Mouse (Mus musculus): ENCODE measurements around the gene Spns2. TPM values are rescaled to one million over a fixed set of nuclear protein-coding genes. Genes with fewer than 3 reads are reported as not detected.

Gene Spns2
- polyA plus RNA-seq, 1 experiment from 2014 or later, result 4.7 TPM

GRCm38 (mm10) chr11:72429288-72429690, 60.4 kb downstream of the Spns2 start:
- Histone ChIP-seq H3K36me3 (ENCODE audit: control insufficient read depth, insufficient read depth, low read length) (no peaks in the 10 kb centered on the region), H3K4me3 (ENCODE audit: low read depth, low read length) (no peak overlapping the region), H3K4me1 (ENCODE audit: control insufficient read depth, insufficient read depth, low read length) (no peaks in the 10 kb centered on the region), H3K27me3 (ENCODE audit: control insufficient read depth, insufficient read depth, low read length) (no peaks in the 10 kb centered on the region), H3K4me2 (no peak overlapping the region), H3K9ac (ENCODE audit: low read length) (no peak overlapping the region), H3K9me3 (ENCODE audit: control insufficient read depth, low read length) (no peaks in the 10 kb centered on the region), H3K27ac (ENCODE audit: low read depth, low read length) (no peak overlapping the region)
- peak; percentile 96 for DNase-seq (ENCODE audit: low spot score, missing footprints)
- ATAC-seq (ENCODE audit: low FRiP score), result peak; percentile 55; the same call in 1 of the 2 replicates
- WGBS, result 43% methylated on average over 7 of the region's 7 CpGs

- no peak overlapping the region for H3K9ac ChIP-seq (ENCODE audit: low read length)
- DNase-seq (ENCODE audit: low spot score, missing footprints), result peak; percentile 94
- no peaks in the 10 kb centered on the region for H3K27me3 ChIP-seq (ENCODE audit: control insufficient read depth, insufficient read depth, low read length)
- H3K27ac ChIP-seq (ENCODE audit: low read depth, low read length), result no peak overlapping the region
- no peaks in the 10 kb centered on the region for H3K4me1 ChIP-seq (ENCODE audit: control insufficient read depth, insufficient read depth, low read length)
- H3K4me3 ChIP-seq (ENCODE audit: low read depth, low read length), result no peak overlapping the region
- H3K9me3 ChIP-seq (ENCODE audit: control insufficient read depth, low read length), result no peaks in the 10 kb centered on the region
- 8% methylated on average over 5 of the region's 5 CpGs for WGBS
- no peak for ATAC-seq (ENCODE audit: low FRiP score)
- H3K36me3 ChIP-seq (ENCODE audit: control insufficient read depth, insufficient read depth, low read length), result no peaks in the 10 kb centered on the region
- H3K4me2 ChIP-seq, result no peak overlapping the region
Measured at GRCm38 (mm10) chr11:72428694-72429093, 61.0 kb downstream of the Spns2 start.

DNA sequence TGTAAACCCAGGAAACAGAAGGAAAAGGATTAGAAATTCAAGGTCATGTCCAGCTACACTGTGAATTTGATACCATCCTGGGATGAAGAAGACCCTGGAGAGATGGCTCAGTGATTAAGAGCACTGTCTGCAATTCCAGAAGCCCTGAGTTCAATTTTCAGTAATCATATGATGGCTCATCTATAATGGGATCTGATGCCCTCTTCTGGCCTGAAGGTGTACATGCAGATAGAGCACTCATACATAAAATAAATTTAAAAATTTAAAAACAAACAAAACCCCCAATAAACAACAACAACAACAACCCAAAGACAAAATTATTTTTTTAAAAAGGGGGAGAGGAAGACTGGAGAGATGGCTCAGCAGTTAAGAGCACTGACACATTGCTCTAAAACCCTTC, 62.8 kb downstream of the Spns2 start:
- Histone ChIP-seq H3K9ac (ENCODE audit: low read length) (no peak overlapping the region), H3K4me2 (no peak overlapping the region)
- ATAC-seq (ENCODE audit: low FRiP score), result no peak

DNA sequence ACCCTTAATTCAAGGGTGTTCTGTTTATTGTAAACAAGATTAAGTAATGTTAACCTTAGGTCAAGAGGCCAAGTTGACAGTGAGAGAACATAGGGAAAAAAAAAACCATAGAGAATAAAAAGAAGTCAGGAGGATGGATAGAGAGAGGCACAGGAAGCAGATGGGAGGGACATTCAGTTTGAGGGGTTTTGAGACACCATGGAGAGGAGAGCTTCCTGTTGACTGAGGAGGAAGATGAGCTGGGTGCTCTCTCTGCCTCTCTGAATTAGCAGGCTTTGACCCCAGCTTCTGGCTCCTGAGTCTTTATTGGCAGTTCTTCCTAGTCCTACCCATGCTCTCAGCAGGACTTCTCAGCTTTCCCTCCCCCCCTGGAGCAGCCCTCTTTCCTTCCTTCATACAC, 64.5 kb downstream of the Spns2 start:
- Histone ChIP-seq H3K27ac (ENCODE audit: low read depth, low read length) (no peak overlapping the region), H3K4me2 (no peak overlapping the region), H3K9ac (ENCODE audit: low read length) (no peak overlapping the region), H3K36me3 (ENCODE audit: control insufficient read depth, insufficient read depth, low read length) (no peaks in the 10 kb centered on the region), H3K27me3 (ENCODE audit: control insufficient read depth, insufficient read depth, low read length) (no peaks in the 10 kb centered on the region), H3K9me3 (ENCODE audit: control insufficient read depth, low read length) (no peaks in the 10 kb centered on the region), H3K4me1 (ENCODE audit: control insufficient read depth, insufficient read depth, low read length) (no peaks in the 10 kb centered on the region), H3K4me3 (ENCODE audit: low read depth, low read length) (no peak overlapping the region)
- DNase-seq (ENCODE audit: low spot score, missing footprints) (no peak), ATAC-seq (ENCODE audit: low FRiP score) (no peak)

More for the DNA sequence above, 62.8 kb downstream of the Spns2 start:
- H3K27me3 ChIP-seq (ENCODE audit: control insufficient read depth, insufficient read depth, low read length), result no peaks in the 10 kb centered on the region
- no peak overlapping the region for H3K27ac ChIP-seq (ENCODE audit: low read depth, low read length)
- no peaks in the 10 kb centered on the region for H3K4me1 ChIP-seq (ENCODE audit: control insufficient read depth, insufficient read depth, low read length)
- no peak overlapping the region for H3K4me3 ChIP-seq (ENCODE audit: low read depth, low read length)
- no peaks in the 10 kb centered on the region for H3K36me3 ChIP-seq (ENCODE audit: control insufficient read depth, insufficient read depth, low read length)
- DNase-seq (ENCODE audit: low spot score, missing footprints), result no peak
- H3K9me3 ChIP-seq (ENCODE audit: control insufficient read depth, low read length), result no peaks in the 10 kb centered on the region

DNA sequence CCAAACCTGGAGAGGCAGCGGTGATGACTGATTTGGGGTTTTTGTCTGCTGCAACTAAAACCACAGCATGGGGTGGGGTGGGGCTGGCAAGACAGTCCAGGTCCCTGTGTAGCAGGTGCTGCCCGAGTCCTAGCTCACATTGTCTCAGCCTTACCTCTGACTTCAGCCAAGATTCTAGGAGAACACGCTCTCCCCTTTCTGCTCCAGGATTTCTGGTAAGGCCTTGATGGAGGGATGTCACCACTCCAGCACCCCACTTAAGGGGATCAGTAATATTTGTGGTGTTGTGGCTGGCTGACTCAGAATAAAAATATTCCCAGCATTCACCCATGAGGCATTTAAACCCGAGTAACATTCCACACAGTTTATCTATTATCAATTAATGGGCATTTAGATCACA, 66.0 kb downstream of the Spns2 start:
- Histone ChIP-seq H3K36me3 (ENCODE audit: control insufficient read depth, insufficient read depth, low read length) (no peaks in the 10 kb centered on the region), H3K27me3 (ENCODE audit: control insufficient read depth, insufficient read depth, low read length) (no peaks in the 10 kb centered on the region), H3K9me3 (ENCODE audit: control insufficient read depth, low read length) (no peaks in the 10 kb centered on the region), H3K9ac (ENCODE audit: low read length) (no peak overlapping the region), H3K4me2 (no peak overlapping the region), H3K4me3 (ENCODE audit: low read depth, low read length) (no peak overlapping the region), H3K4me1 (ENCODE audit: control insufficient read depth, insufficient read depth, low read length) (no peaks in the 10 kb centered on the region), H3K27ac (ENCODE audit: low read depth, low read length) (no peak overlapping the region)
- no peak for ATAC-seq (ENCODE audit: low FRiP score)
- WGBS, result 91% methylated on average over 4 of the region's 4 CpGs
- no peak for DNase-seq (ENCODE audit: low spot score, missing footprints)

DNA sequence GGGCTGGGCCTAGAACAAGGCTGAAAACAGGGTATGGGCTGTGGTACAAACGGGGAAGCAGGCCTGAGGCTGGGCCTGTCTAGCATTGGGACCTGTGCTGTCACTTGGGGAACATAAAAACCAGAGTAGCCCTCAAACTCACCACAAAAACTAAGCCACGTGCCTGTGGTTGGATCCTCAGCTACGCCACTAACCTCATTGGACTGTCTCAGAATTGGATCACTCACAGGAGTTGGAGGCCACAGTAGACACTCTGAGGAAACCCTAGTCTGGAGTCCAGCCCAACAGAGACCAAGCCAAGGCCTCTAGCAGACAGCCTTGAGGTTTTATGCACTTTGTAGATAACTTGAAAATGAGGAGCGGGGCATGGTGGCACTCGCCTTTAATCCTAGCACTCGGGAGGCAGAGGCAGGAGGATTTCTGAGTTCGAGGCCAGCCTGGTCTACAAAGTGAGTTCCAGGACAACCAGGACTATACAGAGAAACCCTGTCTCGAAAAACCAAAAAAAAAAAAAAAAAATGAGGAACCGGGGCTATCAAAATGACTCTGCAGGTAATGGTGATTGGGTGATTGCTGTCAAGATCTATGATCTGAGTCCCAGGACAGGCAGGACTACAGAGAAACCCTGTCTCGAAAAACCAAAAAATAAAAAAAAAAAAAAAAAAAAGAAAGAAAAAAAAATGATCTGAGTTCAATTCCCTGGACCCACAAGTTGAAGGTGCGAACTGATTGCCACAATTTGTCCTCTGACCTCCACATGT, 68.0 kb downstream of the Spns2 start:
- Histone ChIP-seq H3K27ac (ENCODE audit: low read depth, low read length) (no peak overlapping the region), H3K4me1 (ENCODE audit: control insufficient read depth, insufficient read depth, low read length) (peaks cover 7% of the 10 kb centered on the region), H3K4me3 (ENCODE audit: low read depth, low read length) (no peak overlapping the region), H3K9ac (ENCODE audit: low read length) (no peak overlapping the region), H3K9me3 (ENCODE audit: control insufficient read depth, low read length) (no peaks in the 10 kb centered on the region), H3K36me3 (ENCODE audit: control insufficient read depth, insufficient read depth, low read length) (no peaks in the 10 kb centered on the region), H3K27me3 (ENCODE audit: control insufficient read depth, insufficient read depth, low read length) (no peaks in the 10 kb centered on the region; the same call in 1 of the 2 replicates), H3K4me2 (no peak overlapping the region)
- ATAC-seq (ENCODE audit: low FRiP score), result no peak
- 94% methylated on average over 11 of the region's 11 CpGs for WGBS
- no peak for DNase-seq (ENCODE audit: low spot score, missing footprints)

GRCm38 (mm10) chr11:72420460-72421122, 69.1 kb downstream of the Spns2 start:
- Histone ChIP-seq H3K4me2 (no peak overlapping the region), H3K9me3 (ENCODE audit: control insufficient read depth, low read length) (no peaks in the 10 kb centered on the region), H3K4me1 (ENCODE audit: control insufficient read depth, insufficient read depth, low read length) (peaks cover 7% of the 10 kb centered on the region), H3K27ac (ENCODE audit: low read depth, low read length) (no peak overlapping the region), H3K27me3 (ENCODE audit: control insufficient read depth, insufficient read depth, low read length) (no peaks in the 10 kb centered on the region; the same call in 1 of the 2 replicates), H3K9ac (ENCODE audit: low read length) (no peak overlapping the region), H3K4me3 (ENCODE audit: low read depth, low read length) (no peak overlapping the region), H3K36me3 (ENCODE audit: control insufficient read depth, insufficient read depth, low read length) (no peaks in the 10 kb centered on the region)
- WGBS, result 82% methylated on average over 6 of the region's 6 CpGs
- DNase-seq (ENCODE audit: low spot score, missing footprints) (no peak), ATAC-seq (ENCODE audit: low FRiP score) (no peak)

DNA sequence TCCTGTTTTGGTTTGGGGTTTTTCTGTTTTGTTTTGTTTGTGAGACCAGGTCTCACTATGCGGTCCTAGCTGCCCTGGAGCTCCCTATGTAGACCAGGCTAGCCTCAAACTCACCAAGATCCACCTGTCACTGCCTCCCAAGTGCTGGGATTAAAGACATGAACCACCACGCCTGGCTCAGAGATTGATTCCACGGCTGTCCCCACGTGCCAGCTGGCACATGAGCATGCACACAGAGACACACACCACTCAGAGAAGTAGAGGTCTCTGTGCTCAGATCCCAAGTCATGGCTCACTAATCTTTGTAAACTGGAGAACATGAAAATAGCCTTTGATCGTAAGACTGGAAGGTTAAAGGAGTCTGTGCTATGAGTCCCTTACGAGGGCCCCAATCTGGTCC, 70.7 kb downstream of the Spns2 start:
- no peak for DNase-seq (ENCODE audit: low spot score, missing footprints)
- no peak overlapping the region for H3K27ac ChIP-seq (ENCODE audit: low read depth, low read length)
- H3K36me3 ChIP-seq (ENCODE audit: control insufficient read depth, insufficient read depth, low read length), result no peaks in the 10 kb centered on the region
- ATAC-seq (ENCODE audit: low FRiP score), result no peak
- no peak overlapping the region for H3K4me3 ChIP-seq (ENCODE audit: low read depth, low read length)
- H3K4me1 ChIP-seq (ENCODE audit: control insufficient read depth, insufficient read depth, low read length), result peaks cover 7% of the 10 kb centered on the region
- H3K9ac ChIP-seq (ENCODE audit: low read length), result no peak overlapping the region
- H3K4me2 ChIP-seq, result no peak overlapping the region
- no peaks in the 10 kb centered on the region for H3K9me3 ChIP-seq (ENCODE audit: control insufficient read depth, low read length)
- no peaks in the 10 kb centered on the region; the same call in none of the 2 replicates for H3K27me3 ChIP-seq (ENCODE audit: control insufficient read depth, insufficient read depth, low read length)
- WGBS, result 83% methylated on average over 6 of the region's 6 CpGs

- Histone ChIP-seq H3K9ac (ENCODE audit: low read length) (no peak overlapping the region), H3K27ac (ENCODE audit: low read depth, low read length) (no peak overlapping the region), H3K4me1 (ENCODE audit: control insufficient read depth, insufficient read depth, low read length) (peaks cover 7% of the 10 kb centered on the region), H3K36me3 (ENCODE audit: control insufficient read depth, insufficient read depth, low read length) (no peaks in the 10 kb centered on the region), H3K9me3 (ENCODE audit: control insufficient read depth, low read length) (no peaks in the 10 kb centered on the region), H3K4me2 (no peak overlapping the region), H3K4me3 (ENCODE audit: low read depth, low read length) (no peak overlapping the region), H3K27me3 (ENCODE audit: control insufficient read depth, insufficient read depth, low read length) (no peaks in the 10 kb centered on the region; the same call in none of the 2 replicates)
- ATAC-seq (ENCODE audit: low FRiP score) (no peak), DNase-seq (ENCODE audit: low spot score, missing footprints) (no peak)
- 41% methylated on average over 8 of the region's 8 CpGs for WGBS
Measured at GRCm38 (mm10) chr11:72418227-72418626, 71.5 kb downstream of the Spns2 start.
